Mouse (Mus musculus) lung, embryonic 14.5 days (tissue): ENCODE measurements around the gene Klk7. TPM values are rescaled to one million over a fixed set of nuclear protein-coding genes. Genes with fewer than 3 reads are reported as not detected.

ENCODE experiments used
- ATAC-seq: fragments of 200-750 bp; cut with Nextera tagmentation; 2 replicates; pipeline ENCODE4 v1.8.0; 2017; ENCODE audit warnings: mild to moderate bottlenecking, moderate TSS enrichment, moderate library complexity; ENCODE audit not compliant: insufficient read depth
- DNase-seq: peaks from one replicate; pipeline ENCODE4 v3.0.0-alpha.2; 2015
- H3K27ac ChIP-seq: fragments of 300-500 bp; sonication (generic); 2 replicates; pipeline ENCODE4 v1.5.1; 2014; ENCODE audit warnings: low read depth, mild to moderate bottlenecking, moderate library complexity
- H3K27me3 ChIP-seq: fragments of 300-500 bp; sonication (generic); 2 replicates; pipeline ENCODE4 v1.6.1; 2014; ENCODE audit warnings: low read length, control low read depth; ENCODE audit not compliant: insufficient read depth
- H3K36me3 ChIP-seq: fragments of 300-500 bp; sonication (generic); 2 replicates; pipeline ENCODE4 v1.6.1; 2014; ENCODE audit warnings: control low read depth; ENCODE audit not compliant: insufficient read depth
- H3K4me1 ChIP-seq: fragments of 300-500 bp; sonication (generic); 2 replicates; pipeline ENCODE4 v1.6.1; 2014; ENCODE audit warnings: antibody characterized with exemption, control low read depth; ENCODE audit not compliant: insufficient read depth
- H3K4me2 ChIP-seq: fragments of 300-500 bp; sonication (generic); 2 replicates; pipeline ENCODE4 v1.6.1; 2014; ENCODE audit warnings: mild to moderate bottlenecking
- H3K4me3 ChIP-seq: fragments of 300-500 bp; sonication (generic); 2 replicates; pipeline ENCODE4 v1.5.1; 2014; ENCODE audit warnings: low read depth, low read length
- H3K9ac ChIP-seq: fragments of 300-500 bp; sonication (generic); 2 replicates; pipeline ENCODE4 v1.6.1; 2014
- H3K9me3 ChIP-seq: fragments of 300-500 bp; sonication (generic); 2 replicates; pipeline ENCODE4 v1.6.1; 2016; ENCODE audit warnings: low read depth, low read length, control low read depth
- CTCF ChIP-seq: IDR thresholded peaks from 2 replicates; pipeline ENCODE4 v1.5.1; 2016; ENCODE audit warnings: antibody characterized with exemption, low read depth
- WGBS: fragments of 180-500 bp; shearing (Covaris S2); extraction: QIAGEN DNeasy Blood & Tissue Kit; methylation state at CpG from one replicate; pipeline ENCODE4 v1.1.7; 2014; 5-methylcytosine and 5-hydroxymethylcytosine counted together
- polyA plus RNA-seq: library from polyadenylated mRNA; unstranded; fragments of >200 nt; fragmentation: Nextera tagmentation; extraction: Ambion mirVana; gene quantifications from 2 replicates; pipeline ENCODE4 v1.2.1, GENCODE M21; 2014

Gene Klk7
- polyA plus RNA-seq, 1 experiment from 2014 or later, result 0.09 TPM

- DNase-seq, result no peak
- Histone ChIP-seq H3K9ac (no peak overlapping the region), H3K36me3 (no peaks in the 10 kb centered on the region), H3K27ac (no peak overlapping the region), H3K4me2 (no peak overlapping the region), H3K4me1 (no peaks in the 10 kb centered on the region), H3K27me3 (no peaks in the 10 kb centered on the region), H3K9me3 (no peaks in the 10 kb centered on the region), H3K4me3 (no peak overlapping the region)
- WGBS, result 86% methylated on average over 5 of the region's 5 CpGs
- no peak for TF ChIP-seq CTCF
- no peak for ATAC-seq
Observed at GRCm38 (mm10) chr7:43826056-43826455, 15.0 kb downstream of the Klk7 start.

- Histone ChIP-seq H3K4me2 (no peak overlapping the region), H3K36me3 (no peaks in the 10 kb centered on the region), H3K9me3 (no peaks in the 10 kb centered on the region), H3K27ac (no peak overlapping the region), H3K4me3 (no peak overlapping the region), H3K4me1 (no peaks in the 10 kb centered on the region), H3K27me3 (no peaks in the 10 kb centered on the region), H3K9ac (no peak overlapping the region)
- no peak for TF ChIP-seq CTCF
- 73% methylated on average over 4 of the region's 4 CpGs for WGBS
- DNase-seq (no peak), ATAC-seq (no peak)
Observed at GRCm38 (mm10) chr7:43827706-43828105, 16.6 kb downstream of the Klk7 start.

GRCm38 (mm10) chr7:43829006-43829405, 17.9 kb downstream of the Klk7 start:
- ATAC-seq, result no peak
- no peak overlapping the region for H3K9ac ChIP-seq

GRCm38 (mm10) chr7:43841701-43842100, 30.6 kb downstream of the Klk7 start, which contains the start of gene Klk5:
TSS of gene Klk5 (plus strand) at chr7:43841971.
- Histone ChIP-seq H3K9ac (no peak within 1 kb of the TSS), H3K4me3 (no peak within 1 kb of the TSS), H3K27me3 (no peaks in the 10 kb centered on the region), H3K36me3 (no peaks in the 10 kb centered on the region), H3K9me3 (no peaks in the 10 kb centered on the region), H3K4me2 (no peak within 1 kb of the TSS), H3K4me1 (no peaks in the 10 kb centered on the region), H3K27ac (no peak within 1 kb of the TSS)
- 54% methylated on average over 3 of the region's 3 CpGs for WGBS
- TF ChIP-seq CTCF, result no peak
- ATAC-seq (no peak), DNase-seq (no peak)

More at GRCm38 (mm10) chr7:43829006-43829405, 17.9 kb downstream of the Klk7 start:
- Histone ChIP-seq H3K4me2 (no peak overlapping the region), H3K4me1 (no peaks in the 10 kb centered on the region), H3K27me3 (no peaks in the 10 kb centered on the region), H3K4me3 (no peak overlapping the region), H3K27ac (no peak overlapping the region), H3K36me3 (no peaks in the 10 kb centered on the region), H3K9me3 (no peaks in the 10 kb centered on the region)
- WGBS, result 80% methylated on average over 8 of the region's 8 CpGs
- TF ChIP-seq CTCF, result no peak
- no peak for DNase-seq

GRCm38 (mm10) chr7:43843801-43844200, 32.7 kb downstream of the Klk7 start:
- no peak for TF ChIP-seq CTCF
- Histone ChIP-seq H3K9me3 (no peaks in the 10 kb centered on the region), H3K36me3 (no peaks in the 10 kb centered on the region), H3K27me3 (no peaks in the 10 kb centered on the region), H3K9ac (no peak overlapping the region), H3K4me2 (no peak overlapping the region), H3K27ac (no peak overlapping the region), H3K4me3 (no peak overlapping the region), H3K4me1 (no peaks in the 10 kb centered on the region)
- no peak for ATAC-seq
- DNase-seq, result no peak
- WGBS, result 83% methylated on average over 4 of the region's 4 CpGs

- ATAC-seq, result no peak
- no peaks in the 10 kb centered on the region for H3K36me3 ChIP-seq
- H3K4me1 ChIP-seq, result no peaks in the 10 kb centered on the region
- H3K27me3 ChIP-seq, result no peaks in the 10 kb centered on the region
- H3K9me3 ChIP-seq, result no peaks in the 10 kb centered on the region
- no peak for TF ChIP-seq CTCF
- H3K27ac ChIP-seq, result no peak overlapping the region
- H3K9ac ChIP-seq, result no peak overlapping the region
- no peak overlapping the region for H3K4me3 ChIP-seq
- WGBS, result 84% methylated on average over 6 of the region's 6 CpGs
- no peak overlapping the region for H3K4me2 ChIP-seq
- DNase-seq, result no peak
Observed at GRCm38 (mm10) chr7:43851616-43852015, 40.5 kb downstream of the Klk7 start.

- H3K4me2 ChIP-seq, result no peak overlapping the region
- H3K4me1 ChIP-seq, result no peaks in the 10 kb centered on the region
- no peak for TF ChIP-seq CTCF
- ATAC-seq (no peak), DNase-seq (no peak)
- H3K9ac ChIP-seq, result no peak overlapping the region
- H3K27ac ChIP-seq, result no peak overlapping the region
- no peaks in the 10 kb centered on the region for H3K9me3 ChIP-seq
- 64% methylated on average over 9 of the region's 9 CpGs for WGBS
- no peak overlapping the region for H3K4me3 ChIP-seq
- no peaks in the 10 kb centered on the region for H3K27me3 ChIP-seq
- no peaks in the 10 kb centered on the region for H3K36me3 ChIP-seq
Observed at GRCm38 (mm10) chr7:43854642-43855380, 43.7 kb downstream of the Klk7 start.
